22 mouse cellular contexts compared by ENCODE assay signal in the genomic region with DNA sequence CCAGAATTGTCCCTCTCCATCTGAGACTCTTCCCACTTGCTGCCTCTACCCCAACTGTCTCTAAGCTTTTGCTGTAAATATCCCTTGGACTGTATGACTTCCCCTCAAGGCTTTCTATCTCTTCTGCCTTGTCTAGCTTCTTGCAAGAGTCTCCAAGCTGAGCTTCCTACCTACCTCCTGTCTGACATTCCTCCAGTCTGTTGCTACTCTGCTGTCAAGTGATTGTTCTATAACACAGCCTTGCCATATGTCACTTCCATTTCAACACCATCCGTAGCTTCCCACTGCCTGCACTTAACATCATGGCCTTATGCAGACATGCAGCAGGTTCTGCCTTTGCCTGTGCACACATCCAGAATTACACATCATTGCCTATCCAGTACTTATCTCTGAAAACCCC.
DNase-seq lines count a peak whose midpoint lies in the region; ATAC-seq and TF ChIP-seq lines count a peak whose summit lies in the region.
"Had no signal": no experiment of that assay in that cellular context is flagged by ENCODE, and none has a peak within 500 bp of the region (broad histone marks: within the 10 kb centered on the region; RNA-seq: fewer than 3 reads in every experiment).

No protein-coding gene starts in this region.

- H3K4me3 ChIP-seq in cerebellum, adult 2 months (replicated peaks; ENCODE audit: insufficient read depth, low read depth, low read length): no peak overlapping the region
- no peak overlapping the region for H3K4me3 ChIP-seq in liver, postnatal 0 days (ENCODE audit: low read depth, low read length)
- H3K4me3 ChIP-seq: embryonic facial prominence, embryonic 10.5 days; heart, embryonic 10.5 days; hindbrain, embryonic 15.5 days; limb, embryonic 12.5 days; liver, embryonic 12.5 days; midbrain, embryonic 12.5 days had no signal

- no peak for ATAC-seq in liver, postnatal 0 days
- ATAC-seq: forebrain, embryonic 16.5 days; liver, embryonic 12.5 days had no signal

- TF ChIP-seq EP300 in liver, postnatal 0 days (IDR thresholded peaks at IDR 0.05; ENCODE audit: low read depth): no peak

- 27% methylated on average over 1 of the region's 1 CpGs for WGBS in cerebellum, adult 2 months
- 71% methylated on average over 1 of the region's 1 CpGs for WGBS in liver, postnatal 0 days (ENCODE audit: insufficient replicate concordance)

- H3K4me1 ChIP-seq in cerebellum, adult 2 months (ENCODE audit: control insufficient read depth, insufficient read depth, low read length): no peaks in the 10 kb centered on the region
- no peaks in the 10 kb centered on the region for H3K4me1 ChIP-seq in liver, postnatal 0 days (ENCODE audit: insufficient read depth)
- H3K4me1 ChIP-seq: embryonic facial prominence, embryonic 10.5 days; heart, embryonic 10.5 days; hindbrain, embryonic 15.5 days; limb, embryonic 12.5 days; liver, embryonic 12.5 days; midbrain, embryonic 12.5 days had no signal

- H3K9me3 ChIP-seq in liver, postnatal 0 days (ENCODE audit: low read length): no peaks in the 10 kb centered on the region
- H3K9me3 ChIP-seq: embryonic facial prominence, embryonic 10.5 days; heart, embryonic 10.5 days; hindbrain, embryonic 15.5 days; limb, embryonic 12.5 days; liver, embryonic 12.5 days; midbrain, embryonic 12.5 days had no signal

- no peaks in the 10 kb centered on the region for H3K27me3 ChIP-seq in cerebellum, adult 2 months (ENCODE audit: control insufficient read depth, insufficient read depth, low read length)
- no peaks in the 10 kb centered on the region for H3K27me3 ChIP-seq in liver, postnatal 0 days (ENCODE audit: insufficient read depth, low read length)
- H3K27me3 ChIP-seq: hindbrain, embryonic 15.5 days; limb, embryonic 12.5 days; liver, embryonic 12.5 days; midbrain, embryonic 12.5 days had no signal

- DNase-seq in cerebellum, adult 2 months: peak; percentile 25 to 37
- DNase-seq in cerebellum, adult 9-11 months: no peak
- DNase-seq in layer of hippocampus, adult 11-12 months (ENCODE audit: low spot score): peak; percentile 54
- no peak for DNase-seq in layer of hippocampus, postnatal 25 days (ENCODE audit: extremely low spot score in 1 of 2, low spot score in 1 of 2)
- DNase-seq in right cerebral cortex, adult 18-20 months: peak; percentile 46
- no peak for DNase-seq in right cerebral cortex, postnatal 14 days
- peak; percentile 36 to 43 for DNase-seq in layer of hippocampus, postnatal 36 days
- DNase-seq in liver, postnatal 0 days: no peak
- DNase-seq: adrenal gland, postnatal 14 days; gastrocnemius, postnatal 10 days; kidney, adult 2 months; lung, adult 2 months; lung, postnatal 14 days; thymus, postnatal 4 days had no signal

- H3K27ac ChIP-seq in cerebellum, adult 2 months (ENCODE audit: insufficient read depth, low read length): no peak overlapping the region
- H3K27ac ChIP-seq in liver, postnatal 0 days (ENCODE audit: low read depth): no peak overlapping the region
- H3K27ac ChIP-seq: embryonic facial prominence, embryonic 10.5 days; heart, embryonic 10.5 days; hindbrain, embryonic 15.5 days; kidney, postnatal 0 days; limb, embryonic 12.5 days; liver, embryonic 12.5 days; midbrain, embryonic 12.5 days had no signal

- no peak for TF ChIP-seq POLR2A in cerebellum, adult 2 months (IDR thresholded peaks at IDR 0.05; ENCODE audit: borderline replicate concordance, insufficient read depth, low read length)

- H3K9ac ChIP-seq in liver, postnatal 0 days (replicated peaks): no peak overlapping the region
- H3K9ac ChIP-seq: hindbrain, embryonic 15.5 days; limb, embryonic 12.5 days; liver, embryonic 12.5 days; midbrain, embryonic 12.5 days had no signal

- H3K4me2 ChIP-seq in liver, postnatal 0 days (ENCODE audit: low read depth, low read length): no peak overlapping the region
- H3K4me2 ChIP-seq: hindbrain, embryonic 15.5 days; limb, embryonic 12.5 days; liver, embryonic 12.5 days; midbrain, embryonic 12.5 days had no signal

- no peak for TF ChIP-seq CTCF in cerebellum, adult 2 months (IDR thresholded peaks at IDR 0.05; ENCODE audit: borderline replicate concordance, insufficient read depth, low read depth, low read length)
- no peak for TF ChIP-seq CTCF in liver, postnatal 0 days (IDR thresholded peaks at IDR 0.05; ENCODE audit: low read depth)

- H3K36me3 ChIP-seq in liver, postnatal 0 days (replicated peaks; ENCODE audit: insufficient read depth, low read length): no peaks in the 10 kb centered on the region
- H3K36me3 ChIP-seq: embryonic facial prominence, embryonic 10.5 days; heart, embryonic 10.5 days; hindbrain, embryonic 15.5 days; limb, embryonic 12.5 days; liver, embryonic 12.5 days; midbrain, embryonic 12.5 days had no signal

Comparison
In these comparisons a context has a peak if more than half of its experiments do, and no peak if none do; other contexts are left out.
1. DNase-seq: peak in cerebellum, adult 2 months (2 of 2), layer of hippocampus, adult 11-12 months (single experiment), right cerebral cortex, adult 18-20 months (single experiment) and layer of hippocampus, postnatal 36 days (2 of 2); none in cerebellum, adult 9-11 months (single experiment), layer of hippocampus, postnatal 25 days (0 of 2), right cerebral cortex, postnatal 14 days (single experiment) and liver, postnatal 0 days (single experiment).